Mouse (Mus musculus) megakaryocyte progenitor cell, adult 5-6 weeks (primary cell): Measurements from ENCODE around the gene Otulinl. TPM values are rescaled to one million over a fixed set of nuclear protein-coding genes. Genes with fewer than 3 reads are reported as not detected.

Experiments
- ATAC-seq: replicated peaks from 2 replicates; pipeline ENCODE4 v1.8.0; 2016; ENCODE audit warnings: mild to moderate bottlenecking, moderate TSS enrichment, inconsistent platforms; ENCODE audit not compliant: poor library complexity
- total RNA-seq, 2 experiments: library from RNA; stranded (forward) in 1 of 2; stranded (reverse) in 1 of 2; fragments of 157-497, 149-512 nt in 1 of 2; fragments of 200-1000 nt in 1 of 2; gene quantifications; 2 replicates each; pipeline versions ENCODE4 v1.2.3 to v1.2.4; 2015 to 2017

Otulinl gene
- total RNA-seq, 2 experiments from 2014 or later: 37.4 to 69.7 TPM

- no peak for ATAC-seq
Measured at GRCm38 (mm10) chr15:27619683-27620082, 61.7 kb downstream of the Otulinl start.

DNA sequence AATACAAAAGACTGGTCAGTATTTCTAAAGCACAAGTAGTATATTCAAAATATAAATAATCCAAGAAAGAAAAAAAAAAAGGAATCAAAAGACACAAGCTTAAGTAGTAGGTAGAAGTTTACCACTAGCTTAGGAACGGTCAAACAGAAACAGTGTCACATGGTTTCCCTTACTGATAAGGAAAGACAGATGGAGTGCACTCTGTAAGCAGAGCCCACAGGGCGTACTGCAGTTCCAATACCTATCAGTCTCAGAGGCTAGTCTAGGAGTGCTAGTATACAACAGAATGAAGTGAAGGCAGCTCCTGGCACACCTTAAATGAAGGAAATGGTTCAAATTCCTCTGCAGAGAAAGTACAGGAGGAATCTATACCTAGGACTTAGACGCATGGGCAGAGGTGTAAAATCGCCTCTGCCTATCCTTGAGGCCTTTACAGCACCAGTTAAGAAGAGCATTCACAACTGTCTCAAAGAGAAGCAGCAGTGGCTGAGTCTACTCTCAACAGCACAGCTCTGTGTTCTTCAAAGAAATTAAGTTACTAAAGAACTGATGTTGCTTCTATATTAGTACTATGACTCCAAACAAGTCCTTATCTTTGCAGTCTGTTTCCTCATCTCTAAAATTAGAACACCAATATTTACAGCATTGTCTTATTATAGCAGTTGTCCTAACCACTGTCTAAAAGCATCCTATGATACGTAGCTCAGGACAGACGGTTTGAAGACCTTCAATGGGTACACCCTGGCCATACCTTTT, 62.4 kb downstream of the Otulinl start:
- ATAC-seq: peak; percentile 79

DNA sequence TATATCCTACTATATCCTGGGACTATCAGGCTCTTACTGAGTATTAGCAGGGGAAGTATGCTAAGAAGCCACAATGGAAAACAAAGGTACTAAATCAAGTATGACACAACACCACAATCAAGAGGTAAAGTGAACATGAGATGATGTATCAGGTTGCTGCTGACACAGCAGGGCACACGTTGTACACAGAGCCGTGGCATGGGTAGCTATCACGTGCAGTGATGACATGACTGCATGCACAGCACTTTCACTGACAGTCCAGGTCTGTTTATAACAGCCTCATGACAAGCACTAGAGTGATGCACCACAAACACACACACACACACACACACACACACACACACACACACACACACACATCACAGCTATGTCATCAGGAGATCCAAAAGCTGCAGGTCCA, 64.2 kb downstream of the Otulinl start:
- no peak for ATAC-seq

DNA sequence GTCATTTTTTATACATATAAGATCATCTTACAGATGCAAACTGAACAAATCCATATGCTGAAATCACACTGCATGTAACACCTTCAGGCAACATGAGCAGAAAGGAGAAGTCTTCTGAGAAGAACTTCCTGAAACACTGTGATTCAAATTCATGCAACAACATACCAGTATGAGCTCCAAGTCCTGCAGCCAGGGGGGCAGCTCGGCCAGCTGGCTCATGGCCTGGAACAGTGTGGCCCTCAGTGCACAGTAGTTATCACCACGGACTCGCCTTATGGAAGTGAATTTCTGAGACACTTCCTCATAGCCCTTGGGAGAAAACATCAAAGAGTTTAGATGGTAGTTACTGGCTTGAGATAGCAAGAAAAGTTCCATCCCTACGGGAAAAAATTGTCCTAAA, 65.2 kb downstream of the Otulinl start:
- peak; percentile 20; the same call in 1 of the 2 replicates for ATAC-seq

GRCm38 (mm10) chr15:27613255-27613654, 68.1 kb downstream of the Otulinl start:
- no peak for ATAC-seq

GRCm38 (mm10) chr15:27612533-27613221, 68.7 kb downstream of the Otulinl start:
- peak; percentile 87 for ATAC-seq

DNA sequence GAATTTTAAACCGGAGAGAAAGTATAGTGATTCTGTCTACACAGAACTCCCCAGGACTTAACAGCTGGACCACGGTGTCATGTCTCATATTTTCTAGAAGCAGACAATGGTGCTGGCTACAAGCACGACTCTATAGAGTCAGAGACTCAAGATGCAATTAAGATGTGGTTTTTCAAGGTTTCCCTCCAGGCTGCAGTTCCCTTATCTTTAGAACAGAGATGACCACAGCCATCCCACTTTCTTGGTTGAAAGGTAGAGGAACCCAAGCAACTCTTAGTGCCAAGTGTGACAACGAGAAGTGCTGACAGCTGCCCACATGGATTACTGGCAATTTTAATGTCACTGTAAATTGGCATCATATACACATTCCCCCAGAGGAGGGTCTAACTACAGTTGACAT, 71.8 kb downstream of the Otulinl start:
- ATAC-seq: peak; percentile 16; the same call in 1 of the 2 replicates

DNA sequence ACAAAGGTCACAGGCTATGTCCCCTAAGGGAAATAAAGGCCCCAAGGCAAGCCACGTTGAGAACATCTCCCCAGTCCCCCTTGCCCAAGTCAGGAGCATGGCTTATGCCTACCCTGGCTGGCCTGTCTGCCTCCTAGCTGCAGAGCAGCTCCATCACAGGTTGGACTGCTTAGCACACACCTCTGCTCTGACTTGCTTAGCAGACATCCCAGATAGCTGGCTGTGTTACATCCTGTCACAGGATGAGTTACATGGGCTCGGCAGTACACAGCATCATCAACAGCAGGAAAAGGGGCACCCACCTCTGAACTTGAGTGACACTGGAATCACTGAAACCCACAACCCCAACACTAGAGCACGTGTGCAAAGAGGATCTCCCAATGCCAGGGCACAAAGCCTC, 76.1 kb downstream of the Otulinl start:
- no peak for ATAC-seq

Other genes starting within 250 kb of the Otulinl start
- gene Ank, start 214.9 kb downstream of the Otulinl start, total RNA-seq (2015): 23.2 and 24.7 TPM in 2 replicates
- 9.7 and 10.3 TPM in 2 replicates for gene Ank, start 214.9 kb downstream of the Otulinl start, total RNA-seq (2017)
- gene Otulin, start 50.9 kb downstream of the Otulinl start, total RNA-seq (2015): 71.6 and 72.0 TPM in 2 replicates
- 35.4 and 42.0 TPM in 2 replicates for gene Otulin, start 50.9 kb downstream of the Otulinl start, total RNA-seq (2017)